Mouse (Mus musculus) lung, postnatal 10 days (tissue): Measurements from ENCODE around the gene Hectd2.

Experiments used
- DNase-seq: peaks from one replicate; pipeline ENCODE4 v3.0.0; 2021

Hectd2 gene

GRCm38 (mm10) chr19:36662734-36663133, 108.3 kb downstream of the Hectd2 start:
- no peak for DNase-seq

DNA sequence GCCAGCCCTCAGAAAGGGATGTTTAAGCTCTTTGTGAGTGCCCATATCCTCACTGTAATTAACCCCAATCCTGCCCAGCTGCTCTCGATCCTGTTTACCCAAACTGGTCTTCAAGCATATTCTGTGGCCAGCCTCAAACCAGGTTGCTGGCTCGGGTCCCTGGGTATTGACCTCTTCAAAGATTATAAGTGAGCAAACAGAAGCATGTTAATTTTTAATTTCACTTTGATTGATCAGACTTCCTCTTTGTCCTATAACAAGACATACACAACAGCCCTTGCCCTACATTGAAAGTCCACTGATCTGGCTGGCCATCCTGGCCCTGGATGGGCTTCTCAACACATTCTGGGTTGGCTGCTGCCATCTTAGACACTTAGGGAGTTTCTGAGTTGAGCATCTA, 109.5 kb downstream of the Hectd2 start:
- DNase-seq: no peak

DNA sequence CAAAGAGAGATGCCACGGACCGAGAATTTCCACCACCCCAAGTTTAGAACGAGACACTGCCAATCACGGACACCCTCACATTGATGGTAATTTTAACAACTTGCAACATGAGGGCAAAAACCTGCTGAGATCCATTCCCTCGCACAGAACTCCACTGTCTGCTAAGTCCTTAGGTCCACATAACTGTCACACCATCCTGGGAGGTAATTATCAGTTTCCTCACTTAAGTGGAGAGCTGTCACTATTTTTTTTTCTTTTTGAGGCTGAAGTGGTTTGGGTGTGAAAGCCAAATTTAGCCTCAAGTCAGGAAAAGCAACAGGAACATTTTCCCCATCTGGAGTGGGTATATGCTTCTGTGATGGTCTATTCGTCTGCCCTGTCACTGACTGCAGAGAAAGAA, 110.0 kb downstream of the Hectd2 start:
- no peak for DNase-seq

- no peak for DNase-seq
Observed at GRCm38 (mm10) chr19:36665206-36665605, 110.8 kb downstream of the Hectd2 start.

DNA sequence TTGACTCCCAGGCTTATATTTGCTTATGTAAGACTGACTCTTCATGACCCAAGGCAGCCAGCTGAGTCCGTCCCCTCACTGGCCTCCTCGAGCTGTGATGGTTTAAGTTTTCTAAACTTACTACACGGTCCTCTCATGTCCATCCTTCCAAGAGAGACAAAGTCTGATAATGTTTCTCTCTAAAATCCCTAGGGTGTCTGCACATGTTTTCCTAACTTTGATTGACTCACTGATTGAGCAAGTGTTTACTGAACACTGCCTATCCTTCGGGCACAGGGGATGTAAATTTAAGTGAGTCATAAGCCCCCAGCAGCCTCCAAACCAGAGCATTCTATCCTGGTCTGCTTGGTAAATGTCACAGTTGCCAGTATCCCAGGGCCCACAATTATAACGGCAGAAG, 111.2 kb downstream of the Hectd2 start:
- no peak for DNase-seq

GRCm38 (mm10) chr19:36666471-36666870, 112.0 kb downstream of the Hectd2 start:
- no peak for DNase-seq

DNA sequence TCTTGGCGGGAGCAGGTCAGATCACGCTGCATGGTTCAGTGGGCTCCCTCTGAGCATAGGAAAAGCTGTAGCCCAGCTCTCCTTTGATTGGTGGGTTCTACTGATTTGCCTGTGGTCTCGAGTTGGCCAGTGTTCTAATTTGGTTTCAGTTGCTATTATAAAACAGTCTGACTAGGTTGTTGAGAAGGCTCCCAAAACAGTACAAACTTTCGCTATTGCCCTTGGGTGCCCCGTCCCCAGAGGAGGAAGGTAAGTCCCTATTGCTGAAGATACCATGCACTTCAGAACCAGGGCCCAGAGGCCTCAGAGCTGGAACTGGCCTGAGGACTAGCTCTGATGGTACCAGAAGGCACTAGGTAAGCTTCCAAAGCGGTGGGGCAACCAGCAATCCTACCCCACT, 112.9 kb downstream of the Hectd2 start:
- no peak for DNase-seq

- no peak for DNase-seq
Observed at GRCm38 (mm10) chr19:36668098-36668497, 113.7 kb downstream of the Hectd2 start.

GRCm38 (mm10) chr19:36668881-36669639, 114.6 kb downstream of the Hectd2 start:
- DNase-seq: no peak

GRCm38 (mm10) chr19:36669720-36670451, 115.4 kb downstream of the Hectd2 start:
- no peak for DNase-seq
